Mouse (Mus musculus) E14TG2a.4 (cell line): Measurements from ENCODE around the gene Klhl41.

Experiments
- CTCF ChIP-seq: conservative IDR thresholded peaks from 2 replicates; pipeline ENCODE4 v1.5.1; 2014; ENCODE audit warnings: low read length
- NANOG ChIP-seq: IDR thresholded peaks from 2 replicates; pipeline ENCODE4 v1.6.1; 2014; ENCODE audit warnings: borderline replicate concordance, low read length, mixed read lengths

- TF ChIP-seq CTCF, result no peak
- TF ChIP-seq NANOG, result no peak
Measured at GRCm38 (mm10) chr2:69719121-69719520, 49.2 kb downstream of the Klhl41 start.
